Mouse (Mus musculus): ENCODE data around the gene Cacna2d1. TPM values are rescaled to one million over a fixed set of nuclear protein-coding genes. Genes with fewer than 3 reads are reported as not detected.

The Cacna2d1 gene
- polyA plus RNA-seq, 1 experiment from 2014 or later: 19.1 TPM

DNA sequence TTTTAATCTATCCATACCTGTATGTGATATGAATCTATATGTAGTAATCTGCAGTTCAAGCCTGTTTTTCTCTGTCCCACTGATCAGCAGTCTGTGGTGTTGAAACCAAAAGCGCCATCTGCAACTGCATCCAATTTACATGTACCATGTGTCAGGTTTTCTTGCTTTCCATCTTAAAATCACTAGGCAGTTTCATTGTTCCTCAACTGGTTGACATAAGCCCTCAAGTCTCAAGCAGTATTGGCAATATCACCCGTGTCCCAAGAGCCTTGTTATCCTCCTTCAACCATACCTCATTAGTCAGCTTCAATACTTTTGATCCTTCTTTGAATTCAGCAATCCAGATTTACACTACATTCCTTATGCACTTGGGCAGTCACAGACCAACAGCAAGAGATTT, 301.4 kb downstream of the Cacna2d1 start:
- Histone ChIP-seq H3K4me1 (no peaks in the 10 kb centered on the region), H3K4me3 (replicated peaks) (no peak overlapping the region), H3K4me2 (replicated peaks) (no peak overlapping the region), H3K36me3 (no peaks in the 10 kb centered on the region), H3K9me3 (replicated peaks) (no peaks in the 10 kb centered on the region), H3K9ac (no peak overlapping the region), H3K27me3 (no peaks in the 10 kb centered on the region), H3K27ac (replicated peaks) (no peak overlapping the region)
- ATAC-seq (ENCODE audit: insufficient number of reproducible peaks, low FRiP score, low TSS enrichment, low read depth): no peak
- WGBS: 76% methylated on average over 2 of the region's 2 CpGs

DNA sequence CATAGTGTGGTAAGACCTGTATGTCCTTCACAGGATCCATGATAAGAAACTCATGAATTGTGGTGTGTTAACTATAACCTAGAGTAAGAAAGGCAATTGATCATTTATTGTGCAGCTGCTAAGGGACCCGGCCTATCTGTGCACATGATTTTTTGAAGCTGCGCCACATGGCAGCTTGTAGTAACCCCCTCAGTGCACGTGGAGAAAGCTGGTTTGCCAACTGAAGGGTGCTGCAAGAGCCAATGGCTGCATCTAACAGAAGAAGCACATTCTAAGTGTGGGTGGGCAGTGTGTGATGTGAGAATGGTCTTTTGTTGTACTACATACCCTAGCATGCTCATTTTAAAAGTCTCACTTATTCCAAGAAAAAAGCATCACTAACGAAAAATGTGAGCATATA, 302.1 kb downstream of the Cacna2d1 start:
- H3K36me3 ChIP-seq: no peaks in the 10 kb centered on the region
- ATAC-seq (ENCODE audit: insufficient number of reproducible peaks, low FRiP score, low TSS enrichment, low read depth): no peak
- 75% methylated on average over 4 of the region's 4 CpGs for WGBS
- no peak overlapping the region for H3K27ac ChIP-seq (replicated peaks)
- H3K27me3 ChIP-seq: no peaks in the 10 kb centered on the region
- H3K4me3 ChIP-seq (replicated peaks): no peak overlapping the region
- H3K4me2 ChIP-seq (replicated peaks): no peak overlapping the region
- H3K4me1 ChIP-seq: no peaks in the 10 kb centered on the region
- no peaks in the 10 kb centered on the region for H3K9me3 ChIP-seq (replicated peaks)
- H3K9ac ChIP-seq: no peak overlapping the region

DNA sequence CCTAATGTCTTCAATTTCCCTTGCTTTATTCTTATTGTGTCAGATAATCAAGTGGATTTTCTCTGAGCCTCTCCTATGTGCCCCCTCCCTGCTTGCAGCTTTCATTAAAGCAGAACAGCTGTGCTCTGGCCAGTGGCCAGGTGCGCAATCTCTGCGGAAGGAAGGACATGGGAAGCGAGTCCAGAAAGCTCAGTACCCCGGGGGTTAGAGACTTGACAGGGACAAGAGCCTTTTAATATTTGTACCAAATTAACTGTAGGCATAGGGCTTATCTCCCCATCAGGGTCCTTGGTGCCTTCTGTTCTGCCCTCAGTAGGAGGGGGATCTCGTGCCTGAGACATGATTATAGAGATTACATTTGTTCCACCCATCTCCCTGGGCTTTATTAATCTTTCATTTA, 303.5 kb downstream of the Cacna2d1 start:
- no peak overlapping the region for H3K4me3 ChIP-seq (replicated peaks)
- no peaks in the 10 kb centered on the region for H3K36me3 ChIP-seq
- H3K4me2 ChIP-seq (replicated peaks): no peak overlapping the region
- no peaks in the 10 kb centered on the region for H3K27me3 ChIP-seq
- no peak overlapping the region for H3K27ac ChIP-seq (replicated peaks)
- H3K9ac ChIP-seq: no peak overlapping the region
- H3K9me3 ChIP-seq (replicated peaks): no peaks in the 10 kb centered on the region
- WGBS: 32% methylated on average over 5 of the region's 5 CpGs
- ATAC-seq (ENCODE audit: insufficient number of reproducible peaks, low FRiP score, low TSS enrichment, low read depth): no peak
- no peaks in the 10 kb centered on the region for H3K4me1 ChIP-seq

DNA sequence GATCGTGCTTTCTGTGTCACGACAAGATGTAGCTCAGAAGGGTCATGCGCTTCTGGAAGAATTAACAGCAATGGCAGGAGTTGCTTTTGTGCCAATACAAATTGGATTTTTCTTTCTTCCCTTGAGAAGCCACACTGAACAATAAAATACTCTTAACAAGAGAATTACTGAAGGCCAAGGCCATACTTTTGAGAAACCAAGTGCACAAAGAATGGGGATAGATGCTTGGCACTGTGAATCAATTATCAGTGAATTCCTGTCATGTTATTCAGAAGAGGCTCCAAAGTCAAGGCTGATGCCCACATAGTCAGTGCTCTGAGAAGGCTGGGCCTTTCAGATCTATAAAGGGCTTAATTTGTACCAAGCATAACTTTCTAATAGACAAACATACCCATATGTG, 305.8 kb downstream of the Cacna2d1 start:
- Histone ChIP-seq H3K4me3 (replicated peaks) (no peak overlapping the region), H3K9ac (no peak overlapping the region), H3K4me1 (no peaks in the 10 kb centered on the region), H3K4me2 (replicated peaks) (no peak overlapping the region), H3K27me3 (no peaks in the 10 kb centered on the region), H3K36me3 (no peaks in the 10 kb centered on the region), H3K27ac (replicated peaks) (no peak overlapping the region), H3K9me3 (replicated peaks) (no peaks in the 10 kb centered on the region)
- no peak for ATAC-seq (ENCODE audit: insufficient number of reproducible peaks, low FRiP score, low TSS enrichment, low read depth)
- 83% methylated on average over 3 of the region's 3 CpGs for WGBS

DNA sequence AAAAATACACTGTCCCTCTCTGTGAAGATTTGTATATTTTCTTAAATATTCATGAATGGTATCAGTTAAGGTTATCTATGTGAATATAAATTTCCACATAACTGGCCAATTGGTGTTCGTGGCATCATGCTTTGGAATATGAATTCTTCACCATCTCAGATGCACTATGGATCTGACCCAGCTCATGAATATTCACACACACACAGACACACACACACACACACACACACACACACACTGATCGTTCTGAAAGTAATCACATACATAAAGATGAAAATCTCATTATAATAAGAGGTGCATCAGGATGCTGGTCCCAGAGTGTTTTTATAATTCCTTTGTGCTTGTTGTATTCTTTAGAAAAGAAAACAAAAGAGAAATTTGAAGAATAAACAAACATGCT, 309.1 kb downstream of the Cacna2d1 start:
- whole genome bisulfite sequencing: 71% methylated on average over 2 of the region's 2 CpGs
- no peak overlapping the region for H3K27ac ChIP-seq (replicated peaks)
- H3K4me3 ChIP-seq (replicated peaks): no peak overlapping the region
- no peaks in the 10 kb centered on the region for H3K4me1 ChIP-seq
- no peak overlapping the region for H3K9ac ChIP-seq
- H3K27me3 ChIP-seq: no peaks in the 10 kb centered on the region
- no peak for ATAC-seq (ENCODE audit: insufficient number of reproducible peaks, low FRiP score, low TSS enrichment, low read depth)
- no peaks in the 10 kb centered on the region for H3K9me3 ChIP-seq (replicated peaks)
- H3K36me3 ChIP-seq: no peaks in the 10 kb centered on the region
- H3K4me2 ChIP-seq (replicated peaks): no peak overlapping the region

DNA sequence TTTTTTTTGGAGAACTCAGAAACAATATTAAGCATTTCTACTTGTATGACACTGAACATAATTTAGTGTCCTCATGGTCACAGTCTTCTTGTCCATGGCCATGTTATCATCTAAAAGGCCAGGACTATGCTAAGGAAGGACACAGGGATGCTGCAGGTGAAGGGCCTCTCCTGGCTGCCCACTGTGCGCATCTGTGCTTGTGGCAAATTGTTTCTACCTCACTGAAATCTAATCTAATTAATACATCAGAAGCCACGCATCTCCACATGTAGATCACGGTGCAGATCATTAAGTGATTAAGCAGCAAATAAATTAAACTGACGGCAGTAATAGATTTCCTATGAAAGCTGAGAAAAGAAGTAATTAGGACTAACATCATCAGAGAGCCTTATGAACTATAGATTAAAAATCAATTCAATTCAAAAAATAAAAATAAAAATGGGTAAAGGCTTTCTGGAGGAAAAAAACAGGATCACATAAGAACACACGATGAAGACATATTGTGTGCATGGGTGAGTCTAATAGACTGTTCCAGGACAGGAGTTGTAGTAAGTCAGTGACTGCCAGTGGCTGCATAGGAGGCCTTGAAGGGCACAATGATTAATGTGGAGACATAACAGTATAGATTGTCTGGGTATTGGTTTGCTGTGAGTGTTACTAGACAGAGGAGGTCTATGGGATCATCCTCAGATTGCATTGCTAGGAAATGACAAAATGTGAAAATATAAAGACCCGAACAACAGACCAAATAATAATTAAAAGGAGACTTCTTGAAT, 318.4 kb downstream of the Cacna2d1 start:
- no peaks in the 10 kb centered on the region for H3K36me3 ChIP-seq
- 79% methylated on average over 6 of the region's 6 CpGs for WGBS

DNA sequence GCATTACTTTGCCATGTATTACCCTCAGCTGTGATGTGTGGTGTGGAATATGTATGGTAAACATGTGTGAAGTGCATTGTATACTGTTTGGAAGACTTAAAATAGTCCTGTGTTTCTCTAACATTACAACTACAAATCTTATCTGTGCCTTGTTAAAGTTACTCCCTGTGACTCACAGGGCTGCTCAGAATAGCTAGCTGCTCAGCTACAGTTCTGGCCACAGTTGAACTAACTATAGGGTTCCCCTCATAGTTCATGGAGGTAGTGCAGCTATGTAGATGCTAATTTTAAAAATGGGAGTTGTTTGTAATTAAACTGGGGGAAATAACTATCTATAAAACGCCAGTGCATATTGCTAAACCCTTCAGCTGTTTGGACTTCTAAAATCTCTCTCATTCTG, 319.3 kb downstream of the Cacna2d1 start:
- 70% methylated on average over 1 of the region's 1 CpGs for WGBS
- Histone ChIP-seq H3K4me2 (replicated peaks) (no peak overlapping the region), H3K9me3 (replicated peaks) (no peaks in the 10 kb centered on the region), H3K9ac (no peak overlapping the region), H3K27me3 (no peaks in the 10 kb centered on the region), H3K27ac (replicated peaks) (no peak overlapping the region), H3K4me1 (no peaks in the 10 kb centered on the region), H3K4me3 (replicated peaks) (no peak overlapping the region), H3K36me3 (no peaks in the 10 kb centered on the region)
- no peak for ATAC-seq (ENCODE audit: insufficient number of reproducible peaks, low FRiP score, low TSS enrichment, low read depth)

More for the DNA sequence above, 318.4 kb downstream of the Cacna2d1 start:
- Histone ChIP-seq H3K9me3 (replicated peaks) (no peaks in the 10 kb centered on the region), H3K4me2 (replicated peaks) (no peak overlapping the region), H3K27ac (replicated peaks) (no peak overlapping the region), H3K4me3 (replicated peaks) (no peak overlapping the region), H3K4me1 (no peaks in the 10 kb centered on the region), H3K9ac (no peak overlapping the region), H3K27me3 (no peaks in the 10 kb centered on the region)
- ATAC-seq (ENCODE audit: insufficient number of reproducible peaks, low FRiP score, low TSS enrichment, low read depth): no peak

DNA sequence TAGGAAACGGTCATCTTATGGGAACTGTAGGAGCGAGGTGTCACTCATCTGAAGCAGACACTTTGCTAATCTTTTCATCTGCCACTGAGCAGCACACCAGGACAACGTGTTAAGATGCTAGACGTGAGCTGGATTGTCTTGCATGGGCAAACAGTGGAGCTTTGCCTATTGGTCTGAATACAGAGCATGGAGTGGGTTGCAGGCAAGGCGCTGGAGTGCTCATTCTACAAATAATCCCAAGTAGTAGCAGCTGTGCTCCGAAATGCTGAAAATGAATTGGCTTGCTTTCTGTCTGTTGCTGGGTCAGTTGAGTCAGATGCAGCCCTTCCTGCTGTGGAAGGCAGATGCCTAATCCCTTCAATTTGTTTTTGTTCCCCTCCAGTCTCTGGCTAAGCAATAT, 330.9 kb downstream of the Cacna2d1 start:
- H3K27ac ChIP-seq (replicated peaks): no peak overlapping the region
- H3K9ac ChIP-seq: no peak overlapping the region
- WGBS: 59% methylated on average over 6 of the region's 6 CpGs

DNA sequence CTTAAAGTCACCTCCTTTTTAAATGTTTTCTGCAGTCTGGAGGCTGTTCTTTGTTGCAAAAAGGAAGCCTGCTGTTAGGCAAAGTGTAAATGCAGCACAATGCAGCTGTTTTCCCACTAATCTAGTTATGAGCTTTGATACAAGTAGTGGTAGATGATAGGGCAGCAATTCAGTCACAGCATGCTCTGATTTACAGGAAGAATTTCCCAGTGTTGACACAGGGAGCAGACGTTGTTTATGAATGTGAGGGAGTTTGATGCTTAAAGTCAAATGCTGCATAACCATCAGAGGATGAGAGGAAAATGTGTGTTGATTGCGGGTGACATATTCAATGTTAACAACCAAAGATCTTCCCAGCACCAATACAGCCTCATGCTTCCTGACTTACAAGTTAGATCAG, 342.6 kb downstream of the Cacna2d1 start:
- WGBS: 60% methylated on average over 2 of the region's 2 CpGs
- no peak for ATAC-seq (ENCODE audit: insufficient number of reproducible peaks, low FRiP score, low TSS enrichment, low read depth)
- Histone ChIP-seq H3K27me3 (no peaks in the 10 kb centered on the region), H3K4me3 (replicated peaks) (no peak overlapping the region), H3K9ac (no peak overlapping the region), H3K36me3 (no peaks in the 10 kb centered on the region), H3K9me3 (replicated peaks) (no peaks in the 10 kb centered on the region), H3K4me1 (no peaks in the 10 kb centered on the region), H3K4me2 (replicated peaks) (no peak overlapping the region), H3K27ac (replicated peaks) (no peak overlapping the region)

More for the DNA sequence above, 330.9 kb downstream of the Cacna2d1 start:
- Histone ChIP-seq H3K4me1 (no peaks in the 10 kb centered on the region), H3K27me3 (no peaks in the 10 kb centered on the region), H3K4me3 (replicated peaks) (no peak overlapping the region), H3K4me2 (replicated peaks) (no peak overlapping the region), H3K9me3 (replicated peaks) (no peaks in the 10 kb centered on the region), H3K36me3 (no peaks in the 10 kb centered on the region)
- ATAC-seq (ENCODE audit: insufficient number of reproducible peaks, low FRiP score, low TSS enrichment, low read depth): no peak

DNA sequence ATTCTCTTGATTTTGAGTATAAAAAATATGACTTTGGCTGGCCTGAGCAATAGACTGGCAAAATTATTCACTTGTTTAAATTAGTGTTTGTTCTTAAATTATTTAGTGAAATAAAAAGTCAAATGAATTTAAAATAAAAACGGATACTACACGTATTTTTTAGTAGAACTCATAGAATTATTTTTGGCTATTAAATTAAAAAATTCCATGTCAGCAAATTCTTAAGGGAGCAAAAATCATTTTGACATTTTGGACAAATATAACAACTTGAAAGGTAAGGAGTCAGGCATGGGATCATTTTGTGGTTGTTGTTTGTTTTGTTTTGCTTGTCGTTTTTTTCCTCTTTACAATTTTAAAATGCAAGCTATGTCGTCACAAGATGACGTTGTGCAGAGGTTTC, 346.7 kb downstream of the Cacna2d1 start:
- no peak for ATAC-seq (ENCODE audit: insufficient number of reproducible peaks, low FRiP score, low TSS enrichment, low read depth)
- Histone ChIP-seq H3K27ac (replicated peaks) (no peak overlapping the region), H3K4me2 (replicated peaks) (no peak overlapping the region), H3K27me3 (no peaks in the 10 kb centered on the region), H3K36me3 (no peaks in the 10 kb centered on the region), H3K4me1 (no peaks in the 10 kb centered on the region), H3K4me3 (replicated peaks) (no peak overlapping the region), H3K9ac (no peak overlapping the region), H3K9me3 (replicated peaks) (no peaks in the 10 kb centered on the region)
- WGBS: 73% methylated on average over 5 of the region's 5 CpGs

DNA sequence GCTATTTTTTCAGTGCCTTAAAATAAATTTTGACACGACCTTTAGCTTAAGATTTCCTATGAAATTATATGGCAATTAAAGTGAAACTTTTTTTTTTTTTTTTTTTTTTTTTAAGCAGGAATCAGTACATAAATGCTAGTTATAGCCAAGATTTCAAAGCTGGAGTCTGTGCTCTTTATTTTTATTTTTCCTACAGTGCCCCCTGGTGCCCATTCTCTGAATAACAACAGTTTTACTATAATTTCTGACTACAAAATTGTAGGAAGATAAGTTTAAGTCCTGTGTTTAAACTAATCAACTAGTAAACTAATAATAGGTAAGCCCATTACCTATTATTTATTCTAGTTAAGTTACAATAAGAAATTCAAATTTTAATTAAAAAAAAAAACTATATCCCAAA, 358.7 kb downstream of the Cacna2d1 start:
- H3K27ac ChIP-seq (replicated peaks): no peak overlapping the region
- no peak overlapping the region for H3K4me2 ChIP-seq (replicated peaks)
- 13% methylated on average over 1 of the region's 1 CpGs for WGBS
- H3K9me3 ChIP-seq (replicated peaks): no peaks in the 10 kb centered on the region
- no peak overlapping the region for H3K9ac ChIP-seq
- ATAC-seq (ENCODE audit: insufficient number of reproducible peaks, low FRiP score, low TSS enrichment, low read depth): no peak
- no peaks in the 10 kb centered on the region for H3K27me3 ChIP-seq
- H3K4me3 ChIP-seq (replicated peaks): no peak overlapping the region
- no peaks in the 10 kb centered on the region for H3K4me1 ChIP-seq
- H3K36me3 ChIP-seq: no peaks in the 10 kb centered on the region

DNA sequence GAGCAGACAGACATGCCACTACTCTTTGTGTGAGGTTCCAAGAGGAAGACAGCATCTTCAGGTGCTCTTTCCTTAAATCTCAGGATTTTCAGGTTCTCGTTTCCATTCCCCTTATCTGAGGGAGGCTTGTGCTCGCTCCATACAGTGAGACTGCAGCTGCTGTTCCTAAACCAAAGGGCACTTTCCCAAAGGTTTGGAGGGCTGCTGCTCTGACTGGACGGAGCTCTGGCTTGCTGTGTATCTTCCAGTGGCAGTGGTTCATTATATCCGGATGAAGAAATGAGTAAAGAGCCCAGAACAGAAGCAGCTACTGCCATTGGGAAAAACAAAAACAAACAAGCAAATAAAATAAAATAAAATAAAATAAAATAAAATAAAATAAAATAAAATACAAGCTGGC, 359.3 kb downstream of the Cacna2d1 start:
- no peak overlapping the region for H3K4me2 ChIP-seq (replicated peaks)
- WGBS: 61% methylated on average over 4 of the region's 4 CpGs
- no peak for ATAC-seq (ENCODE audit: insufficient number of reproducible peaks, low FRiP score, low TSS enrichment, low read depth)

More for the DNA sequence above, 359.3 kb downstream of the Cacna2d1 start:
- no peaks in the 10 kb centered on the region for H3K9me3 ChIP-seq (replicated peaks)
- H3K27me3 ChIP-seq: no peaks in the 10 kb centered on the region
- H3K36me3 ChIP-seq: no peaks in the 10 kb centered on the region
- H3K27ac ChIP-seq (replicated peaks): no peak overlapping the region
- no peaks in the 10 kb centered on the region for H3K4me1 ChIP-seq
- no peak overlapping the region for H3K9ac ChIP-seq
- H3K4me3 ChIP-seq (replicated peaks): no peak overlapping the region
